Mouse (Mus musculus) intestine, embryonic 15.5 days (tissue): ENCODE results near the gene Phlpp1. TPM values are rescaled to one million over a fixed set of nuclear protein-coding genes. Genes with fewer than 3 reads are reported as not detected.

Source experiments
- ATAC-seq: fragments of 200-750 bp; cut with Nextera tagmentation; 2 replicates; pipeline ENCODE4 v1.8.0; 2017; ENCODE audit warnings: moderate TSS enrichment, moderate library complexity
- H3K27ac ChIP-seq: fragments of 300-500 bp; sonication (generic); 2 replicates; pipeline ENCODE4 v1.5.1; 2015; ENCODE audit warnings: mild to moderate bottlenecking, inconsistent platforms
- H3K27me3 ChIP-seq: fragments of 300-500 bp; sonication (generic); replicated peaks from 2 replicates; pipeline ENCODE4 v1.6.1; 2015; ENCODE audit warnings: inconsistent platforms
- H3K36me3 ChIP-seq: fragments of 300-500 bp; sonication (generic); 2 replicates; pipeline ENCODE4 v1.6.1; 2015; ENCODE audit warnings: inconsistent platforms
- H3K4me1 ChIP-seq: fragments of 300-500 bp; sonication (generic); replicated peaks from 2 replicates; pipeline ENCODE4 v1.6.1; 2015; ENCODE audit warnings: inconsistent platforms
- H3K4me2 ChIP-seq: fragments of 300-500 bp; sonication (generic); replicated peaks from 2 replicates; pipeline ENCODE4 v1.6.1; 2015; ENCODE audit warnings: mild to moderate bottlenecking, inconsistent platforms
- H3K4me3 ChIP-seq: fragments of 300-500 bp; sonication (generic); replicated peaks from 2 replicates; pipeline ENCODE4 v1.5.1; 2015; ENCODE audit warnings: inconsistent platforms
- H3K9ac ChIP-seq: fragments of 300-500 bp; sonication (generic); 2 replicates; pipeline ENCODE4 v1.6.1; 2015; ENCODE audit warnings: inconsistent platforms
- H3K9me3 ChIP-seq: fragments of 300-500 bp; sonication (generic); 2 replicates; pipeline ENCODE4 v1.6.1; 2016; ENCODE audit warnings: inconsistent platforms
- WGBS: fragments of 180-500 bp; shearing (Covaris S2); methylation state at CpG from one replicate; pipeline ENCODE4 v1.1.7; 2015; 5-methylcytosine and 5-hydroxymethylcytosine counted together
- polyA plus RNA-seq: library from polyadenylated mRNA; unstranded; fragments of >200 nt; fragmentation: Nextera tagmentation; extraction: Ambion mirVana; gene quantifications from 2 replicates; pipeline ENCODE4 v1.2.1, GENCODE M21; 2015

Gene Phlpp1
- polyA plus RNA-seq, 1 experiment from 2014 or later, result 3.2 TPM

GRCm38 (mm10) chr1:106389673-106390072 is 218.1 kb downstream of the Phlpp1 start:
- no peak overlapping the region for H3K9ac ChIP-seq
- H3K27me3 ChIP-seq, result no peaks in the 10 kb centered on the region
- H3K4me2 ChIP-seq, result no peak overlapping the region
- H3K36me3 ChIP-seq, result 0 out of 2 replicates have a peak, but pooled peaks cover 8% of the 10 kb centered on the region
- no peak overlapping the region for H3K27ac ChIP-seq
- WGBS, result 12% methylated on average over 5 of the region's 5 CpGs
- no peaks in the 10 kb centered on the region for H3K9me3 ChIP-seq
- H3K4me3 ChIP-seq, result no peak overlapping the region
- no peaks in the 10 kb centered on the region for H3K4me1 ChIP-seq
- ATAC-seq, result peak; percentile 50; the same call in 1 of the 2 replicates

- Histone ChIP-seq H3K36me3 (0 out of 2 replicates have a peak, but pooled peaks cover 8% of the 10 kb centered on the region), H3K27ac (no peak overlapping the region), H3K4me3 (no peak overlapping the region), H3K27me3 (no peaks in the 10 kb centered on the region), H3K9ac (no peak overlapping the region), H3K4me1 (no peaks in the 10 kb centered on the region), H3K9me3 (no peaks in the 10 kb centered on the region), H3K4me2 (no peak overlapping the region)
- 98% methylated on average over 6 of the region's 6 CpGs for WGBS
- no peak for ATAC-seq
Measured at GRCm38 (mm10) chr1:106393072-106393471, 221.5 kb downstream of the Phlpp1 start.

- H3K9ac ChIP-seq, result no peak overlapping the region
- no peaks in the 10 kb centered on the region for H3K27me3 ChIP-seq
- no peaks in the 10 kb centered on the region for H3K9me3 ChIP-seq
- 0 out of 2 replicates have a peak, but pooled peaks cover 8% of the 10 kb centered on the region for H3K36me3 ChIP-seq
- WGBS, result 71% methylated on average over 2 of the region's 2 CpGs
- no peaks in the 10 kb centered on the region for H3K4me1 ChIP-seq
- ATAC-seq, result no peak
- no peak overlapping the region for H3K4me2 ChIP-seq
- no peak overlapping the region for H3K27ac ChIP-seq
- H3K4me3 ChIP-seq, result no peak overlapping the region
Measured at GRCm38 (mm10) chr1:106394678-106395077, 223.1 kb downstream of the Phlpp1 start.

GRCm38 (mm10) chr1:106395476-106395875 is 223.9 kb downstream of the Phlpp1 start:
- WGBS, result 11% methylated on average over 2 of the region's 2 CpGs
- no peak overlapping the region for H3K9ac ChIP-seq
- H3K9me3 ChIP-seq, result no peaks in the 10 kb centered on the region
- no peak overlapping the region for H3K4me2 ChIP-seq
- no peaks in the 10 kb centered on the region for H3K27me3 ChIP-seq
- H3K4me3 ChIP-seq, result no peak overlapping the region
- H3K4me1 ChIP-seq, result no peaks in the 10 kb centered on the region
- peak; percentile 64; the same call in 1 of the 2 replicates for ATAC-seq
- 0 out of 2 replicates have a peak, but pooled peaks cover 8% of the 10 kb centered on the region for H3K36me3 ChIP-seq
- no peak overlapping the region for H3K27ac ChIP-seq

GRCm38 (mm10) chr1:106400900-106401634 is 229.5 kb downstream of the Phlpp1 start:
- Histone ChIP-seq H3K36me3 (no peaks in the 10 kb centered on the region), H3K4me1 (no peaks in the 10 kb centered on the region), H3K27ac (no peak overlapping the region), H3K9ac (no peak overlapping the region), H3K4me3 (no peak overlapping the region), H3K9me3 (no peaks in the 10 kb centered on the region), H3K4me2 (no peak overlapping the region), H3K27me3 (no peaks in the 10 kb centered on the region)
- WGBS, result 58% methylated on average over 11 of the region's 11 CpGs
- no peak for ATAC-seq

GRCm38 (mm10) chr1:106403011-106403501 is 231.5 kb downstream of the Phlpp1 start:
- no peak overlapping the region for H3K27ac ChIP-seq
- H3K9ac ChIP-seq, result no peak overlapping the region
- H3K4me1 ChIP-seq, result 0 out of 2 replicates have a peak, but pooled peaks cover 1% of the 10 kb centered on the region
- no peak overlapping the region for H3K4me3 ChIP-seq
- ATAC-seq, result no peak
- H3K9me3 ChIP-seq, result no peaks in the 10 kb centered on the region
- no peaks in the 10 kb centered on the region for H3K36me3 ChIP-seq
- H3K27me3 ChIP-seq, result no peaks in the 10 kb centered on the region
- H3K4me2 ChIP-seq, result no peak overlapping the region
- WGBS, result 92% methylated on average over 6 of the region's 6 CpGs

GRCm38 (mm10) chr1:106406852-106407251 is 235.3 kb downstream of the Phlpp1 start:
- Histone ChIP-seq H3K9me3 (no peaks in the 10 kb centered on the region), H3K36me3 (no peaks in the 10 kb centered on the region), H3K27me3 (no peaks in the 10 kb centered on the region), H3K4me2 (no peak overlapping the region), H3K4me1 (0 out of 2 replicates have a peak, but pooled peaks cover 2% of the 10 kb centered on the region), H3K9ac (no peak overlapping the region), H3K4me3 (no peak overlapping the region), H3K27ac (no peak overlapping the region)
- ATAC-seq, result no peak
- WGBS, result 58% methylated on average over 1 of the region's 1 CpGs

- Histone ChIP-seq H3K36me3 (no peaks in the 10 kb centered on the region), H3K9ac (no peak overlapping the region), H3K4me2 (no peak overlapping the region), H3K27me3 (no peaks in the 10 kb centered on the region), H3K4me3 (no peak overlapping the region), H3K9me3 (no peaks in the 10 kb centered on the region), H3K4me1 (0 out of 2 replicates have a peak, but pooled peaks cover 2% of the 10 kb centered on the region), H3K27ac (no peak overlapping the region)
- 58% methylated on average over 7 of the region's 7 CpGs for WGBS
- 0 out of 2 replicates have a peak, but pooled peaks have one; percentile 25 for ATAC-seq
Measured at GRCm38 (mm10) chr1:106407963-106408440, 236.4 kb downstream of the Phlpp1 start.

- H3K4me2 ChIP-seq, result no peak overlapping the region
- no peak for ATAC-seq
- H3K27ac ChIP-seq, result no peak overlapping the region
- no peaks in the 10 kb centered on the region for H3K9me3 ChIP-seq
- H3K27me3 ChIP-seq, result no peaks in the 10 kb centered on the region
- H3K4me1 ChIP-seq, result 0 out of 2 replicates have a peak, but pooled peaks cover 2% of the 10 kb centered on the region
- no peak overlapping the region for H3K9ac ChIP-seq
- no peak overlapping the region for H3K4me3 ChIP-seq
- 70% methylated on average over 2 of the region's 2 CpGs for WGBS
- no peaks in the 10 kb centered on the region for H3K36me3 ChIP-seq
Measured at GRCm38 (mm10) chr1:106410858-106411257, 239.3 kb downstream of the Phlpp1 start.

- no peak overlapping the region for H3K4me2 ChIP-seq
- no peaks in the 10 kb centered on the region for H3K9me3 ChIP-seq
- no peaks in the 10 kb centered on the region for H3K4me1 ChIP-seq
- H3K36me3 ChIP-seq, result no peaks in the 10 kb centered on the region
- H3K27me3 ChIP-seq, result no peaks in the 10 kb centered on the region
- no peak overlapping the region for H3K9ac ChIP-seq
- ATAC-seq, result peak; percentile 50; the same call in 1 of the 2 replicates
- WGBS, result 32% methylated on average over 9 of the region's 9 CpGs
- no peak overlapping the region for H3K27ac ChIP-seq
- H3K4me3 ChIP-seq, result no peak overlapping the region
Measured at GRCm38 (mm10) chr1:106425128-106425936, 253.8 kb downstream of the Phlpp1 start.

- Histone ChIP-seq H3K4me2 (no peak overlapping the region), H3K36me3 (no peaks in the 10 kb centered on the region), H3K27me3 (no peaks in the 10 kb centered on the region), H3K9me3 (no peaks in the 10 kb centered on the region), H3K9ac (no peak overlapping the region), H3K4me1 (no peaks in the 10 kb centered on the region), H3K4me3 (no peak overlapping the region), H3K27ac (0 out of 2 replicates have a peak overlapping the region, but pooled peaks have one; percentile 17)
- 56% methylated on average over 8 of the region's 8 CpGs for WGBS
- peak; percentile 59 for ATAC-seq
Measured at GRCm38 (mm10) chr1:106428170-106428569, 256.6 kb downstream of the Phlpp1 start.

- H3K27ac ChIP-seq, result 0 out of 2 replicates have a peak overlapping the region, but pooled peaks have one; percentile 17
- ATAC-seq, result peak; percentile 68
Measured at GRCm38 (mm10) chr1:106428580-106428979, 257.0 kb downstream of the Phlpp1 start.

More at GRCm38 (mm10) chr1:106428580-106428979, 257.0 kb downstream of the Phlpp1 start:
- H3K4me2 ChIP-seq, result no peak overlapping the region
- H3K9me3 ChIP-seq, result no peaks in the 10 kb centered on the region
- H3K27me3 ChIP-seq, result no peaks in the 10 kb centered on the region
- no peak overlapping the region for H3K4me3 ChIP-seq
- H3K4me1 ChIP-seq, result no peaks in the 10 kb centered on the region
- H3K9ac ChIP-seq, result no peak overlapping the region
- WGBS, result 58% methylated on average over 4 of the region's 4 CpGs
- H3K36me3 ChIP-seq, result no peaks in the 10 kb centered on the region
